Mouse (Mus musculus) kidney, adult 8-10 months (tissue): ENCODE measurements around the gene Oxa1l.
A peak's percentile ranks its signal among the peaks of the same experiment; 100 is the strongest.
"Not testable (repeated sequence)": the region's sequence is repeated elsewhere in the genome, so short reads cannot be mapped to it uniquely, and the experiment has no call there.

Experiments used
- DNase-seq, 2 experiments: peaks; one replicate each; pipeline ENCODE4 v3.0.0; 2022

Oxa1l gene

GRCm38 (mm10) chr14:54360577-54361340 lies at the start of gene Oxa1l:
Gene Oxa1l (plus strand): TSS chr14:54360834.
- DNase-seq, result peak; percentile 95

DNA sequence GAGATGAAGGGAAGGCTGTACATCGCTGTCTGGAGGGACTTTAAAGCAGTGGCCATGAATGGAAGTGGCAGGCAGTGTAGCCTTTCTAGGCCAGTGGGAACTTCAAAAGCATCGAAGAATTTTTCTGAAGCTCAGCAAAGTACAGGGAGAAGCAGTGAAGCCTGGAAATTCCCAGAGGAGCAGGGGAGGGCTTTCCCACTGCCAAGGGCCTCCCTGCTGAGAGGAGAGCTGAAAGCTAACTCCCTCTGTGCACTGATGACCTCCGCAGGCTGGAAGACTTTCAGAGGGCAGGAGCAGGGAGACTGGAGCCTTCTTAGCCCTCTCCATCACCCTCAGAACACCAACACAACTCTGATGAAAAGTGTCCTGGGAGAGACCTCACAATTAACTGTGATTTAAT lies 48.9 kb upstream of the Oxa1l start:
- DNase-seq, result no peak

DNA sequence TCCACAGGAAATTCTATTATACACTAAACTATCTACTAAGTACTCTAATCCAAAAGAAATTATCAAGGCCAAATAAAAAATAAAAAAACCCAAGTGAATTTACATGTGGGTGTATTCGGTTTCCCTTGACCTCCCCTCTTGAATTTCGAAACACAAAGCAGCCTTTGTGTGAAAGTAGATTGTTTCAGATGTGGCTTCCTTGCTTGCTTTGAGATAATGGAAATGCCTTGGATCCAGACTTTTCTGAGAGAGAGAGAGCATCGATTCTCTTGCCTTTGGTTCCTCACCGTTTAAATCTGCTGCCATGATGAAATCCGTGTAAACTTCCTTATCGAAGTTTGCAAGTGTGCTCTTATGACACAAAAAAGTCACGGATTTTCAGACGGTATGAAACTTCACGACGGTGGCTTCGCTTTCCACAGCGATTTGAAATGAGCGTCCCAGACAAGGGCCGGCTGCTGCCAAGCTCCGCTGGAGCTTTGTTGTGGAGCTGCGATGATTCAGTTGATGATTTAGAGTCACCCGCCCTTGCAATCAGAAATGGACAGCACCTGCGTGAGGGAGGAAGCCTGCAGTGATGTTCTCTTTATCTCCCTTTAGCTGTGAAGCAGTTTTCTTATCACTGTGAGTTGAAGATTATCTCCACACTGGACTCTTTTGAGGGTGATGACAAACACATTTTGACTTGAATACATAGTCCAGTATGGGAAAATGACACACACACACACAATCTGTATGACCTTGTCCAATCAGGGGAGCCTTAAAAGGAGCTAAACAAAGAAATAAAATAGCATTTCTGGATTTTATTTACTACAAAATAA lies 38.9 kb upstream of the Oxa1l start:
- no peak for DNase-seq

- no peak for DNase-seq
These were observed 36.1 kb upstream of the Oxa1l start for GRCm38 (mm10) chr14:54324486-54324885.

DNA sequence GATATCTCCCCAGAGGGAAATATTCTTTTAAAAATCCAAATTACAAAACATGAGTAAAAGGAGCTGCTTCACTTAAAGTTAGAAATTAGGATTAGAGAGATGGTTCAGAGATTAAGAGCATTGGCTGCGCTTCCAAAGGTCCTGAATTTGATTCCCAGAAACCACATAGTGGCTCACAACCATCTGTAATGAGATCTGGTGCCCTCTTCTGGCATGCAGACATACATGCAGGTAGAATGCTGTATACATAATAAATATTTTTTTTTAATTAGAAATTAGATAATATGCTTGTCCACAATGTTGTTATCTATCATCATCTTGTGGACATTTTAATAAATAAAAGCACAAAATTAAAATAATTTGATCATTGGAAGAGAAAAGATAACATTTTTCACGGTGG lies 32.1 kb upstream of the Oxa1l start:
- no peak for DNase-seq

DNA sequence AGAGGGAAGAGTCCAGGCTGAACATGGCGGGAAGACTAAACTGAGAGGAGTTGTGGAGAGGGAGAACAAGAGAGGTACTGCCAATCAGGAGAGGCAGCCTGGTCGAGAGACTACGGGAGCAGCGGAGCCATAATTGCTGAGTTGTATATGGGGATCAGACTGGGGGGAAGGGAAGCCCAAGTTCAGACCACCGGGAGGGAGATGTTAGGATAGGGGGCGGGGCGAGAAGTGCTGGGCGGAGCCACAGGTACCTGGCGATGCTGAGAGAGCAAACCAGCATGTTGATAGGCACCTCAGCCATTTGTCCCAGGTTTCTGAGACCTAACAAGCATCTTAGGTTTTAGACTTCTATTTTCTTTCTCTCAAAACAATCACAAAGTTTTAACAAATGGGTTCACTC lies 31.4 kb upstream of the Oxa1l start:
- no peak for DNase-seq

DNA sequence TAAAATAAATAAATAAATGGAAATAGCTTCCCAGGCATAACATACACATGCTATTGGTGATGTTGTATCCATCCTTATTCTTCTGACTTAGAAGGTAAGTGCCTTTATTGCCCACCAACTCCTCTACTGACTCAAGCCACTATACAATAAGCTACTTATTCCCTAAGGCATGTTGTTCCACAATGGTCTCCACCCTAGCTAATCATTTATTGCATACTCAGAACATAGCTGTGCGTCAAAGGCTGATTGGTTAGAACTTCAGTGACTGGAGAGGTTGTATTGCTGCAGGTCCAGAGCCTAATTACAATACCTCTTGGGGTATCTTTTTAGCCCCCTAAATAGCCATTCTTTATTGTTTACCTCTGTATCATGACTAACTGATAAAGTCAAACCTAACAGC lies 29.5 kb upstream of the Oxa1l start:
- no peak for DNase-seq

DNA sequence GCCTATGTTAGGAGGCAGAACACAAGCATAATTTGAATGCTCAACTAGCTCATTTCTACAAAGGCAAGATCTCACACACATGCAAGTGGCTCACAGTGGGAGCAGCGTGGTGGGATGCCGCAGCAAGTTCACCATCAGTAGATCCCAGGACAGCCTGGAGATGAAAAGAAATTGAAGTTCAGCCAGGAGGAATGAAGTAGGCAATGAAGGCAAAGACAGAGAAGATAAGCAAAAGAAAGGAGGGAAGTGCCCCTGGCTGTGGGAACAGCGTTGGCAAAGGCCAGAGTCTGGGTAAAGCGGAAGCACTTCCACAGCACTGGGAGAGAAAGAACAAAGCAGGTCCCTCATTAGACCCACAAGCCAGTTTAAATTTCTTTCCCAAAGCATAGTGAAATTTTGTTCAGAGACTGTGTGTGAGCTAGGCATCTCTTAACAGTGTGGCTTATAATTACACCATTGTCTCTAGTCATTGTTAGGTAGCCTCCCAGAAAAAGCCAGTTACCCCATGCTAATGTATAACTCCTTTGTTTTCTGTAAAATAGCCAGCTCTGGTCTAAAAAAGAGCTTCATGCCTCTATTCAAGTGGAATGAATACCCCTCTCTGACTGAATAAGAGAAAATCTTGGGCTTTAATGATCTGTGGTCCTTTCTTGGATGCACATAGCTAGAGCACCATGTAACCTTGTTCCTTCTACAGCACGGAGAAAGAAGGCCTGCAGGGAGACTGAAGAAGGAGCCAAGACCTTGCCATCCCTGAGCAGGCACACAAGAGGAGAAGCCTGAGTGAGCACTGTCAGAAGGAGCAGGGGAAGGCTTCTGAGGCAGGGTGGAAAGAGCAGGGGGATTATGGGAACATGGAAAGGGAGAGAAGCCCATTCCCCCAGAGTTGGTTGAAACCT lies 28.2 kb upstream of the Oxa1l start:
- DNase-seq, result no peak

DNA sequence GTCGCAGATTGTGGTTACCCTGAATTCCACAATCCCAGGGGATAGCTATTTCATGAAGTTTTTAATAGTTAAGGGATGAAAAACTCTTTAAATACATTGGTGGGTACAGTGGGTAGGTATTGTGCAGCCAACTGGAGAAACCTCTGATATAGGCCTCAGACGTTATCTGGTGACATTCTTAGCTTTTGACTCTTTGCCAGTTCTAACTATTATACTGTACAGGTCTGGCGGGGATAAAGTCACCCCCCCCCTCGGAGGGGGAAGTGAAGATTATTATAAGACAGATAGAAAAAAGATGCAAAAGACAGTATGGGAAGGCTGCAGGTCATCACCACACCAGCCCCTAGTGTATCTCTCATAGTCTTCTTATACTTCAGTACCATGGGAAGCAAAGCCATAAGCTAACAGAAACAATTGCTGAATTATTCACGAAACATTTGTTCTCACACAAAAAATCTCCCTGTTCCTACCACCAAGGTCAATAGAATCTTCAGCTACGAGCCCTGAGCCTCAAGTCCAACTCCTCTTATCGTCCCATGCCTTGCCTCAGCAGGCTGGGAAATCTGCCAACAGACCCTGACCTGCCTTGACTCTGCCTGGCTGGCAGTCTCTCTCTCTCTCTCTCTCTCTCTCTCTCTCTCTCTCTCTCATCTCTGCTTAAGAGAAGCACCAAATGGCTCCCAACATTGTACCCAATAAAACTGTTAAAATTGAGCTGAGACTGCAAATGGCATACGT lies 27.0 kb upstream of the Oxa1l start:
- peak in 1 of 2 experiments; percentile 22 for DNase-seq

GRCm38 (mm10) chr14:54340836-54341235 lies 19.8 kb upstream of the Oxa1l start:
- no peak for DNase-seq

GRCm38 (mm10) chr14:54341807-54342206 lies 18.8 kb upstream of the Oxa1l start:
- not testable (repeated sequence) for DNase-seq

DNA sequence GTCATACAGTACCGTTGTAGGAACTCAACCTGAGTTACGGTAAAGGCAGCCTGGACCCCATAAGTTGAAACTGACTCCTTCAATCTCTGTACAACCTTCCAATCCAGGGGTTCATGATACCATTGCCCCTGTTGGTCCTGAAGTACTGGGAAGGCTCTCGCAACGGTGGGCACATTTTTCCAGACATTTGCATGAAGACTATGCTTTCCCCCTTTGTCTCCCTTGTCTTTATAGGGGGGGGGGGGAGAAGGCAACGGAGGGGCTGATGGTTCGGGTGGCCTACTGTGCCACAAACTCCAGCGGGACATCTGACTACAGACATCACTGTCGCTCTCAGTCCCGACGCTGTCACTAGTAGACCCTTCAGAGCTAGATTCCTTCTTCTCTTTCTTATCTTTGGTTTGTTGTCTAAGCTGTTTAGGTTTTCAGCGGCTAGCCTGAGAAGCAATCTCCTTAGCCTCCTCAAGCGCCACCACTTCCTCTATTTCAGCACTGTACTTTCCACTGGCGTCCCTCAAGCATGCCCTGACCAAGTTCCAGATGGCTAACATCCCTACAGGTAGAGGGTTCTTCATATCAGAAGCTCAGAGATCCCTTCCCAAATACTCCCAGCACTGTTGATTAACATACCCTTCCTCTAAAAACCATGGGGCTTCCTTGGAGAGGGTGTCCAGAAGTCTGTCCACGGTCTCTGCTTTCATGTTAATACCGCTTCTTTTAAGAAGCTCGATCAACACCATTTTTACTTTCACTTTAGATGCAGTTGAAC lies 9.7 kb upstream of the Oxa1l start:
- DNase-seq, result not testable (repeated sequence)

GRCm38 (mm10) chr14:54352314-54352713 lies 8.3 kb upstream of the Oxa1l start:
- no peak for DNase-seq

DNA sequence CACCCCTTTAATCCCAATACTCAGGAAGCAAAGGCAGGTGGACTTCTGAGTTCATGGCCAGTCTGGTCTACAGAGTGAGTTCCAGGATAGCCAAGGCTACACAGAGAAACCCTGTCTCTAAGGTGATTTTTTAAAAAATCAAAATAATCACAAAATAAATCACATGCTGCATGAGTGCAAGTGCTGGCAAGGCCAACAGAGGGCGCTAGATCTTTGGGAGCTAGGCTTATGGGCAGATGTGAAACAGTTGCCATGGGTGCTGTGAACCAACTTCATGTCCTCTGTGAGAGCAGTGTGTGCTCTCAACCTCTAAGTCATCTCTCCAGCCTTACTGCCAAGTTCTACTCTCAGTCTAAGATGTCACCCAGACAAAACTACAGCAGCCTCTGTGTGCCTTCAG lies 6.2 kb upstream of the Oxa1l start:
- DNase-seq, result no peak

- DNase-seq, result no peak
These were observed 2.5 kb downstream of the Oxa1l start for GRCm38 (mm10) chr14:54363156-54363555.

GRCm38 (mm10) chr14:54365026-54365645 lies 4.5 kb downstream of the Oxa1l start:
- DNase-seq, result peak in 1 of 2 experiments; percentile 3

DNA sequence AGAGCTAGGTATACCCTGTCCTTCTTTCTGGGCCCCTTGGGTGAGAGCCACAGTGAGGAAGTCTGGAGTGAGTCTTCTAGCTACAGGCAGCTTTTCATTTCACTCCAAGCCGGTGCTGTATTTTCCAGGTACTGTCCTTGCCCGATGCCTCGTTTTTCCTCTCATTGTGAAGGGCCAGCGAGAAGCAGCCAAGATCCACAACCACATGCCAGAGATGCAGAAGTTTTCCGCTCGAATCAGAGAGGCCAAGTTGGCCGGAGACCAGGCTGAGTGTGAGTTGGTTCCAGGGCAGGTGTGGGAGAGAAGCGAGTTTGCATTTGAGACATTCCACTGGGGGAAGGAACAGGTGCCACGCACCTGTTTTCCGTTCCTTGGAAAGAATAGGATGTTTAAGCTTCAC lies 5.9 kb downstream of the Oxa1l start:
- DNase-seq, result peak in 1 of 2 experiments; percentile 1

GRCm38 (mm10) chr14:54367429-54368060 lies 6.9 kb downstream of the Oxa1l start:
- peak; percentile 50 to 65 for DNase-seq

DNA sequence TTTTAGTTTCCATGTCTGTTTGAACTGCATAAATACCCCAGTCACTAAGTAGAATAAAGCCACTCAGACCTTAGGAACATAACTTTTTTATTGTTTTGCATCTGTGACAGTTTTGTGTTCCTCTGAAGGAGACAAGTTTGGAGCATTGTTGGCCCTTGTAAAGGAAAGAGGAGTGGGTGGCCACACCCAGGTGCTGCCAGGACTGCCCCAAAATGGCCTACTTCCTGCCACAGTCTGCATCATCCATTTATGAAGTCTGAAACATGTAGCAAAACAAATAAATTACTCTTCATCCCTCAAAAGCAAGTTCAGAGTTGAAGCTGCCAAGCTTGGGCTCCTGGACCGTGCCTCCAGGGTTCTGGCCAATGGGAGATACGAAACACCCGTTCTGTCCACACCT lies 8.7 kb downstream of the Oxa1l start:
- DNase-seq, result no peak

DNA sequence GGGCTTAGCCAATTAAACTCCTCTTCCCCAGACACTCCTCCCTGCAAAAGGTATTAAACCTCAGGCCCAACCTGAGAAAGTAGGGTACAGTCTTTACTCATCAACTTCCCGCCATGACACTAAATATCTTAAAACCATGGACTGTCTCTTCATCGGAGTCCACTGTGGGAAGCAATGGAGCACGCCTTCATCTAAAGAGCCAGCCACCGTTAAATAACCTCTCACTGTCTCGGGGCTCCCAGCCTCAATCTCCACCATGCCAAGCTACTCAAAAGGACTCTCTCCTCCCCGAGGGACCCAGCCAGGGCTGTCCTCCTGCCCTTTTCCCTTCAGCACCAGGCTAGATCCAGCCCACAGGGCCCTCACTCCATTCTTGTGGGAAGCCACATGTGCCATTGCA lies 10.0 kb downstream of the Oxa1l start:
- no peak for DNase-seq

- DNase-seq, result no peak
These were observed 10.8 kb downstream of the Oxa1l start for GRCm38 (mm10) chr14:54371460-54371859.
